Comparison of ENCODE assay signal across 9 mouse cellular contexts in genomic region chr5:134491712-134492417, GRCm38 (mm10). TPM values are rescaled to one million over a fixed set of nuclear protein-coding genes. Genes with fewer than 3 reads are reported as not detected.
DNase-seq lines count a peak whose midpoint lies in the region; ATAC-seq and TF ChIP-seq lines count a peak whose summit lies in the region.
"Had no signal": no experiment of that assay in that cellular context is flagged by ENCODE, and none has a peak within 500 bp of the region (broad histone marks: within the 10 kb centered on the region; RNA-seq: fewer than 3 reads in every experiment).

No protein-coding gene starts in this region.

- no peaks in the 10 kb centered on the region for H3K9me3 ChIP-seq in G1E (replicated peaks)
- no peaks in the 10 kb centered on the region for H3K9me3 ChIP-seq in forebrain, embryonic 16.5 days (ENCODE audit: control insufficient read depth, low read length)
- no peaks in the 10 kb centered on the region for H3K9me3 ChIP-seq in lung, embryonic 14.5 days (ENCODE audit: low read depth, low read length)

- H3K27me3 ChIP-seq in G1E (ENCODE audit: insufficient read depth, low read length), result peaks cover 2% of the 10 kb centered on the region
- no peaks in the 10 kb centered on the region for H3K27me3 ChIP-seq in forebrain, embryonic 16.5 days (replicated peaks; ENCODE audit: control insufficient read depth, insufficient read depth, low read length)
- no peaks in the 10 kb centered on the region for H3K27me3 ChIP-seq in lung, embryonic 14.5 days (ENCODE audit: insufficient read depth, low read length)

- 26% methylated on average over 18 of the region's 18 CpGs for WGBS in forebrain, embryonic 16.5 days
- WGBS in lung, embryonic 14.5 days, result 24% methylated on average over 18 of the region's 18 CpGs

- no peak overlapping the region for H3K9ac ChIP-seq in forebrain, embryonic 16.5 days (replicated peaks; ENCODE audit: low read depth, low read length)
- no peak overlapping the region for H3K9ac ChIP-seq in lung, embryonic 14.5 days

- no peaks in the 10 kb centered on the region for H3K36me3 ChIP-seq in G1E (replicated peaks)
- peaks cover 30% of the 10 kb centered on the region for H3K36me3 ChIP-seq in forebrain, embryonic 16.5 days (ENCODE audit: control insufficient read depth, insufficient read depth)
- peaks cover 61% of the 10 kb centered on the region for H3K36me3 ChIP-seq in lung, embryonic 14.5 days (ENCODE audit: insufficient read depth)

- ATAC-seq in G1E (ENCODE audit: extremely low read depth, insufficient number of reproducible peaks, low FRiP score, poor library complexity, severe bottlenecking), result peak; percentile 61
- ATAC-seq in forebrain, embryonic 16.5 days, result peak; percentile 29; the same call in 1 of the 2 replicates
- ATAC-seq in lung, embryonic 14.5 days (ENCODE audit: insufficient read depth), result peak; percentile 57; the same call in 1 of the 2 replicates

- intact Hi-C loops in heart, postnatal 36 days (cut with DNase I), result loop anchor here (1.0 kb wide), 1 partner anchor 212 kb away; no protein-coding TSS in a partner anchor

- TF ChIP-seq CTCF in G1E (IDR thresholded peaks at IDR 0.05; ENCODE audit: low read depth, low read length), result peak; percentile 97
- peak; percentile 99 for TF ChIP-seq CTCF in lung, embryonic 14.5 days (IDR thresholded peaks at IDR 0.05; ENCODE audit: low read depth)

- DNase-seq in G1E (ENCODE audit: low spot score), result peak; percentile 79
- DNase-seq in cerebellum, adult 11-12 months, result peak; percentile 65
- peak; percentile 81 to 84 for DNase-seq in heart, postnatal 36 days
- DNase-seq in layer of hippocampus, adult 18-20 months (ENCODE audit: low spot score in 2 of 2), result peak; percentile 77 to 91
- DNase-seq in lung, embryonic 14.5 days, result peak; percentile 96
- DNase-seq in ovary, postnatal 14 days (ENCODE audit: low spot score), result peak; percentile 86
- peak; percentile 87 to 96 for DNase-seq in thymus, postnatal 10 days (ENCODE audit: low spot score in 2 of 2)

- H3K27ac ChIP-seq in forebrain, embryonic 16.5 days (ENCODE audit: low read length), result peak overlapping the region; percentile 42; the same call in 1 of the 2 replicates
- peak overlapping the region; percentile 72 for H3K27ac ChIP-seq in lung, embryonic 14.5 days (ENCODE audit: low read depth)

- H3K4me3 ChIP-seq in G1E (ENCODE audit: low read depth, low read length), result no peak overlapping the region
- H3K4me3 ChIP-seq in forebrain, embryonic 16.5 days (replicated peaks; ENCODE audit: low read length), result no peak overlapping the region
- no peak overlapping the region for H3K4me3 ChIP-seq in lung, embryonic 14.5 days (ENCODE audit: low read depth, low read length)
- H3K4me3 ChIP-seq: myocyte had no signal

- H3K4me2 ChIP-seq in forebrain, embryonic 16.5 days (ENCODE audit: low read length), result no peak overlapping the region
- H3K4me2 ChIP-seq in lung, embryonic 14.5 days, result no peak overlapping the region

- H3K4me1 ChIP-seq in G1E (ENCODE audit: insufficient read depth, low read depth, low read length), result peaks cover 6% of the 10 kb centered on the region
- 0 out of 2 replicates have a peak, but pooled peaks cover 4% of the 10 kb centered on the region for H3K4me1 ChIP-seq in forebrain, embryonic 16.5 days (replicated peaks; ENCODE audit: control insufficient read depth, insufficient read depth, low read length)
- H3K4me1 ChIP-seq in lung, embryonic 14.5 days (ENCODE audit: insufficient read depth), result no peaks in the 10 kb centered on the region

RNA-seq across cellular contexts. Expression of gene Gtf2ird1, which starts 35.3 kb away (rescaled TPM):
- total RNA-seq in G1E (2014; fragmentation: Nextera tagmentation) (not detected in 2 replicates), G1E (2017) (1.6 and 2.2 TPM in 2 replicates)
- 1.5 TPM in 2 replicates for polyA plus RNA-seq in G1E (2012)
- polyA plus RNA-seq in forebrain, embryonic 16.5 days (2015; fragmentation: Nextera tagmentation; extraction: Ambion mirVana), result 83.9 and 96.6 TPM in 2 replicates
- 10 to 100 TPM; 23.4 to 26.9 TPM for total RNA-seq in heart, postnatal 36 days (2021)
- 10 to 100 TPM; 19.8 to 27.3 TPM for total RNA-seq in layer of hippocampus, adult 18-20 months (2021)
- polyA plus RNA-seq in lung, embryonic 14.5 days (2014; fragmentation: Nextera tagmentation; extraction: Ambion mirVana), result 82.5 and 85.6 TPM in 2 replicates

Comparison
In these comparisons a context has a peak if more than half of its experiments do, and no peak if none do; other contexts are left out.
1. RNA of gene Gtf2ird1, which starts 35.3 kb away (total RNA-seq): 19.8 to 27.3 TPM in layer of hippocampus, adult 18-20 months and 23.4 to 26.9 TPM in heart, postnatal 36 days; 1.6 to 2.2 TPM in G1E; every median in the first group is over 4 times any median in the second.
2. Peak in every context shown above with its lines, with median percentiles within 50 percentile points of each other: ATAC-seq and DNase-seq.